Mouse (Mus musculus) lung, adult 2 months (tissue): Measurements from ENCODE around the gene Hes7. TPM values are rescaled to one million over a fixed set of nuclear protein-coding genes. Genes with fewer than 3 reads are reported as not detected.

Source experiments
- DNase-seq: peaks from one replicate; pipeline ENCODE4 v3.0.0; 2022
- H3K4me1 ChIP-seq: fragments of 200-500 bp; 2 replicates; pipeline ENCODE4 v1.6.1; 2011; ENCODE audit warnings: low read length; ENCODE audit not compliant: control insufficient read depth, insufficient read depth
- H3K4me3 ChIP-seq: fragments of 200-500 bp; replicated peaks from 2 replicates; pipeline ENCODE3; 2011; ENCODE audit warnings: low read depth, mild to moderate bottlenecking, control low read depth, low read length; ENCODE audit errors: extremely low read depth
- CTCF ChIP-seq: fragments of 200-500 bp; IDR thresholded peaks from 2 replicates; pipeline ENCODE4 v1.5.1; 2011; ENCODE audit warnings: mild to moderate bottlenecking, low read length, control low read depth; ENCODE audit not compliant: insufficient read depth
- POLR2A ChIP-seq: fragments of 200-500 bp; IDR thresholded peaks from 2 replicates; pipeline ENCODE4 v1.6.1; 2011; ENCODE audit warnings: low read depth, mild to moderate bottlenecking, control low read depth, low read length, borderline replicate concordance; ENCODE audit errors: extremely low read depth
- WGBS: fragments of 180-500 bp; shearing (Covaris S2); methylation state at CpG from one replicate; pipeline ENCODE4 v1.1.7; 2018; 5-methylcytosine and 5-hydroxymethylcytosine counted together
- polyA plus RNA-seq: library from polyadenylated mRNA; depleted of rRNA; stranded (reverse); fragments of >200 nt; gene quantifications from 2 replicates; pipeline ENCODE4 v1.2.3, GENCODE M21; 2012

Gene Hes7
- polyA plus RNA-seq, 1 experiment: 0.25 TPM

- WGBS: 3% methylated on average over 32 of the region's 32 CpGs
- TF ChIP-seq POLR2A (no peak), CTCF (no peak)
- no peak for DNase-seq
- H3K4me1 ChIP-seq: peaks cover 9% of the 10 kb centered on the region; the same call in 1 of the 2 replicates
- H3K4me3 ChIP-seq: peak overlapping the region; percentile 74
Observed at GRCm38 (mm10) chr11:69121741-69122335, 1.6 kb downstream of the Hes7 start.

- no peak; the same call in 1 of the 2 replicates for TF ChIP-seq POLR2A
- peak; percentile 29; the same call in 1 of the 2 replicates for TF ChIP-seq CTCF
- peaks cover 9% of the 10 kb centered on the region; the same call in 1 of the 2 replicates for H3K4me1 ChIP-seq
- peak within 1 kb of the TSS; percentile 74 for H3K4me3 ChIP-seq
- under 1% methylated on average over 62 of the region's 66 CpGs for WGBS
- DNase-seq: peak; percentile 87
Observed at GRCm38 (mm10) chr11:69122336-69122951, 2.2 kb downstream of the Hes7 start, which contains the start of gene 9130213A22Rik. 9130213A22Rik (minus strand) TSS chr11:69122589.

GRCm38 (mm10) chr11:69123056-69123692, 3.0 kb downstream of the Hes7 start:
- peaks cover 9% of the 10 kb centered on the region; the same call in 1 of the 2 replicates for H3K4me1 ChIP-seq
- peak overlapping the region; percentile 74 for H3K4me3 ChIP-seq
- DNase-seq: peak; percentile 83
- TF ChIP-seq POLR2A (no peak), CTCF (no peak)
- WGBS: under 1% methylated on average over 29 of the region's 29 CpGs

GRCm38 (mm10) chr11:69123693-69124497, 3.7 kb downstream of the Hes7 start:
- peaks cover 9% of the 10 kb centered on the region; the same call in 1 of the 2 replicates for H3K4me1 ChIP-seq
- under 1% methylated on average over 31 of the region's 31 CpGs for WGBS
- DNase-seq: peak; percentile 89
- TF ChIP-seq CTCF (no peak), POLR2A (no peak)
- H3K4me3 ChIP-seq: peak overlapping the region; percentile 97

GRCm38 (mm10) chr11:69124498-69124847, 4.3 kb downstream of the Hes7 start:
- TF ChIP-seq POLR2A: no peak
- TF ChIP-seq CTCF: no peak
- no peak for DNase-seq
- WGBS: 0% methylated on average over 3 of the region's 3 CpGs
- H3K4me3 ChIP-seq: peak overlapping the region; percentile 97
- peaks cover 9% of the 10 kb centered on the region; the same call in 1 of the 2 replicates for H3K4me1 ChIP-seq

GRCm38 (mm10) chr11:69125041-69125851, 5.0 kb downstream of the Hes7 start:
- TF ChIP-seq POLR2A (no peak), CTCF (0 out of 2 replicates have a peak, but pooled peaks have one; percentile 20)
- under 1% methylated on average over 24 of the region's 24 CpGs for WGBS
- peaks cover 9% of the 10 kb centered on the region; the same call in 1 of the 2 replicates for H3K4me1 ChIP-seq
- H3K4me3 ChIP-seq: peak overlapping the region; percentile 85
- peak; percentile 76 for DNase-seq

- Histone ChIP-seq H3K4me1 (peaks cover 9% of the 10 kb centered on the region; the same call in 1 of the 2 replicates), H3K4me3 (peak within 1 kb of the TSS; percentile 85)
- TF ChIP-seq POLR2A (no peak), CTCF (no peak)
- DNase-seq: no peak
- 1% methylated on average over 3 of the region's 3 CpGs for WGBS
Observed at GRCm38 (mm10) chr11:69125852-69125918, 5.5 kb downstream of the Hes7 start, which contains the start of gene Aloxe3. Aloxe3 (plus strand) TSS chr11:69125896.

- Histone ChIP-seq H3K4me1 (peaks cover 9% of the 10 kb centered on the region; the same call in 1 of the 2 replicates), H3K4me3 (peak overlapping the region; percentile 85)
- 11% methylated on average over 20 of the region's 20 CpGs for WGBS
- DNase-seq: no peak
- TF ChIP-seq CTCF (no peak), POLR2A (no peak)
Observed at GRCm38 (mm10) chr11:69125919-69126705, 5.9 kb downstream of the Hes7 start.
